Mouse (Mus musculus): ENCODE measurements around the gene St6galnac6. TPM values are rescaled to one million over a fixed set of nuclear protein-coding genes. Genes with fewer than 3 reads are reported as not detected.
A peak's percentile ranks its signal among the peaks of the same experiment; 100 is the strongest.

St6galnac6 gene
- polyA plus RNA-seq, 1 experiment, result 24.7 TPM

DNA sequence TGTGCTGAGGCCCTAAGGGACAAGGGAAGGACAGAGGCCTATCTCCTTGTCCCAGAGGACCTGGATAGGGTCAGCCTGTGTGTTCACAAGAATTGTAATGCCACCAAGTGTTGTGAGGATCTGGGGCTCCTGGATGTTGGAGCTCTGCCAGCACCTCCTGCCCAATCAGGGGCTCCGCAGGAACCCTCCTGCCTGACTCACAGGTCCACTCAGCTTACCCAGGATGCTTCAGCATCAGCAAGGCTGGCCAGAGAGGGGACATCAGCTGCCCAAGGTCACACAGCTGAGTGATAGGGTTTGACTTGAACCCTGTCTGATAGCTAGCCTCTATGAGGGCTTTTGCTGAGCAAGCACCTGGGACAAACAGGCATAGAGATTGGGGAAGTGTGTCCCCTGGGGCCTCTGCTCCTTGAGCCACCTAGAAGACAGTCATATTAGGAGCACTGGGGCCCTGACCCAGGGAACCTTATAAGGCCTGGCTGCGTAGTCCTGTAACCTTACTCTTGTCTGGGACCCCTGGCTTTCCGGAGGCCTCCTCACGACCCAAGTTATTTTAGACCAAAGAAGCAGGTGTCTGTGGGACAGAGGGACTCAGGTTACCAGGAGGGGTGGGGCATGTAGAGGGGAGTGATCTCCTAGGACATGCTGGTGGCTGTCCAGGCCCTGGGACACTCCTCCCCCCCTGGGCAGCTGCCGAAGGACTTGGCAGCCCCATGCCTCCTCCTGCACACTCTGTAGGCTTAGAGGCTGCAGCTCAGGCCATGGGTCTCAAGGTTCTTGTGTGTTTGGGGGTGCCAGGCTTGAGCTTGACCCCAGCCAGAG, 26.6 kb downstream of the St6galnac6 start:
- Histone ChIP-seq H3K27me3 (ENCODE audit: control insufficient read depth, insufficient read depth, low read length) (no peaks in the 10 kb centered on the region), H3K4me1 (ENCODE audit: control insufficient read depth, insufficient read depth, low read length) (peaks cover 24% of the 10 kb centered on the region), H3K27ac (ENCODE audit: control insufficient read depth, insufficient read depth, low read depth, low read length) (no peak overlapping the region; the same call in 1 of the 2 replicates), H3K4me3 (ENCODE audit: control insufficient read depth, low read depth, low read length) (peak overlapping the region; percentile 63), H3K36me3 (ENCODE audit: control insufficient read depth, insufficient read depth, low read length) (no peaks in the 10 kb centered on the region)
- TF ChIP-seq CTCF (IDR thresholded peaks at IDR 0.05; ENCODE audit: control insufficient read depth, insufficient read depth, insufficient replicate concordance, low read depth, low read length), result no peak
- TF ChIP-seq POLR2A (IDR thresholded peaks at IDR 0.05; ENCODE audit: control insufficient read depth, low read depth, low read length), result no peak

DNA sequence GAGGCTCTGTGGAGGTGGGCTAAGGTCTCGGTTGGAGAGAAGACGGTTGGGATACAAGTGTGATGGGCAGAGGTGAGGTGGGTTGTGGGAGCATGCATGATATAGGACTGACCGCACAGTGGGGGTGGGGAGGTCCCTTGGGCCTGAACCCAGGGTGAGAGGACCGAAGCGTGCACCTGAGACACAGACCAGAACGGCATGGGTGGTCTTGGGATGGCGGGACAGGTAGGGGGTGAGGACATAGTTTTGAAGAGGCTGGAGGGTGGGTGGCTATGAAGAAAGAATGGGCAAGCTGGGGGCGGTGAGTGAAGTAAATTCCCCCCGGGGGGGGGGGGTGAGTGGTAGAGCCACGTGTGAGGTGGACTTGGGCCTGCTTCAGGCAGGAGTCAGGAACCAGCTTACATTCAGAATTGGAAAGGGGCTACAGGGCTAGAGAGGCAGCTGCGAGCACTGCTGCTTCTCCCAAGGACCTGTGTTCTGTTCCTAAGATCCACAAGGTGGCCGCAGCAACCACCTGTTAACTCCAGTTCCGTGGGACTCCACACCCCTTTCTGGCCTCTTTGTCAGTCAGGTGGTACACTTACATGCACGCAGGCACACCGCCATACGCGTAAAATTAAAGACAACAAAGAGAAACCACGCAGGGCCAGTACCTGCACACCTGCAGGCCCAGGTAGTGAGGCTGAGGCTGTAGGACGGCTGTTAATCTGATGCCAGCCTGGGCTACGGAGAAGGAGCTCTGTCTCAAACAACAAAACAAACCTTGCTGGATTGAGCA, 27.9 kb downstream of the St6galnac6 start:
- Histone ChIP-seq H3K27me3 (ENCODE audit: control insufficient read depth, insufficient read depth, low read length) (no peaks in the 10 kb centered on the region), H3K36me3 (ENCODE audit: control insufficient read depth, insufficient read depth, low read length) (no peaks in the 10 kb centered on the region), H3K4me3 (ENCODE audit: control insufficient read depth, low read depth, low read length) (peak overlapping the region; percentile 83), H3K4me1 (ENCODE audit: control insufficient read depth, insufficient read depth, low read length) (peaks cover 22% of the 10 kb centered on the region), H3K27ac (ENCODE audit: control insufficient read depth, insufficient read depth, low read depth, low read length) (no peak overlapping the region)
- TF ChIP-seq POLR2A (IDR thresholded peaks at IDR 0.05; ENCODE audit: control insufficient read depth, low read depth, low read length), result no peak

DNA sequence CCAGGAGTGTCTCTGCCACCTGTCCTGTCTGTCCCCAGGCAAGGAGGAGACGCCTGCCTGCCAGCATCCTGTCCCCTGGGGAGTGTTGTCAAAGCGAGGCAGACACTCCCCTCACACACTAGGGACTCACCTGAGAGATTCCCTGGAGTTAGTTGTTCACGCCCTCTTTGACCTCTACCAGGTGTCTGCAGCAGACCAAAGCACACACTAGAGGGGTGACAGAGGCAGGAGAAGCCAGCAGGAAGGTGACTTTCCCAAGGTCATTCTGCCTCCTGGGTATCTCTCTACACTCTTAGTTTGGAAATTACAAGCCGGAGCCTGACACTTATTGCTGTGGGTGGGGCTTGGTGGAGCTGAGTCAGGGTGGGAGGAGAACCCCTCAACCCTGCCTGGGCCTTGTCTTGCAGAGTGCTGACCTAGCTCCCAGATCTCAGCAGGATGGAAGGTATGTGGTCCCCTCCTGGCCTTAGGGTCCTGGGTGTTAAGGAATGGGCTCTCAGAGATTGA, 28.6 kb downstream of the St6galnac6 start:
- Histone ChIP-seq H3K4me1 (ENCODE audit: control insufficient read depth, insufficient read depth, low read length) (peaks cover 22% of the 10 kb centered on the region), H3K27ac (ENCODE audit: control insufficient read depth, insufficient read depth, low read depth, low read length) (0 out of 2 replicates have a peak overlapping the region, but pooled peaks have one; percentile 1), H3K4me3 (ENCODE audit: control insufficient read depth, low read depth, low read length) (peak overlapping the region; percentile 83), H3K36me3 (ENCODE audit: control insufficient read depth, insufficient read depth, low read length) (no peaks in the 10 kb centered on the region), H3K27me3 (ENCODE audit: control insufficient read depth, insufficient read depth, low read length) (no peaks in the 10 kb centered on the region)
- no peak for TF ChIP-seq POLR2A (IDR thresholded peaks at IDR 0.05; ENCODE audit: control insufficient read depth, low read depth, low read length)
- no peak for TF ChIP-seq CTCF (IDR thresholded peaks at IDR 0.05; ENCODE audit: control insufficient read depth, insufficient read depth, insufficient replicate concordance, low read depth, low read length)

DNA sequence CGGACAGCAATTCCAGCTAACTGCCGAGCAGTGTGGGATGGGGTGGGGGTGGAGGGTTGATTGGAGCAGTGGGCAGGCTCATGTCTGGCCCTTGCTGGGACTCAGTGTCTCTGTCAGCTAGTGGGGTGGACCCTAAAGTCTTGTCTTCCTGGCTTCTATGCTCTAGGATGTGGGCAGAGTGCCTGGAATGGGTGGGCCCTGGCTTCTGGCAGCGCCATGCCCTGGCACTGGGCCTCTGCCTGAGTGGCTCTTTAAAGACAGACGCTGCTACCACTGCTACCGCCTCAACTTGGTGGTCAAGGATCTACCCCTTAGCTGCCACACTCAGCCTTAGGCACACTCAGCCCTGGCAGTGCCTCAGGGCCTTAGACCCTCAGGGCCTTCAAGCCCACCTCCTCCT, 29.2 kb downstream of the St6galnac6 start:
- Histone ChIP-seq H3K4me1 (ENCODE audit: control insufficient read depth, insufficient read depth, low read length) (peaks cover 22% of the 10 kb centered on the region), H3K4me3 (ENCODE audit: control insufficient read depth, low read depth, low read length) (peak overlapping the region; percentile 83), H3K36me3 (ENCODE audit: control insufficient read depth, insufficient read depth, low read length) (no peaks in the 10 kb centered on the region), H3K27ac (ENCODE audit: control insufficient read depth, insufficient read depth, low read depth, low read length) (no peak overlapping the region), H3K27me3 (ENCODE audit: control insufficient read depth, insufficient read depth, low read length) (no peaks in the 10 kb centered on the region)
- TF ChIP-seq CTCF (IDR thresholded peaks at IDR 0.05; ENCODE audit: control insufficient read depth, insufficient read depth, insufficient replicate concordance, low read depth, low read length), result no peak
- TF ChIP-seq POLR2A (IDR thresholded peaks at IDR 0.05; ENCODE audit: control insufficient read depth, low read depth, low read length), result no peak

DNA sequence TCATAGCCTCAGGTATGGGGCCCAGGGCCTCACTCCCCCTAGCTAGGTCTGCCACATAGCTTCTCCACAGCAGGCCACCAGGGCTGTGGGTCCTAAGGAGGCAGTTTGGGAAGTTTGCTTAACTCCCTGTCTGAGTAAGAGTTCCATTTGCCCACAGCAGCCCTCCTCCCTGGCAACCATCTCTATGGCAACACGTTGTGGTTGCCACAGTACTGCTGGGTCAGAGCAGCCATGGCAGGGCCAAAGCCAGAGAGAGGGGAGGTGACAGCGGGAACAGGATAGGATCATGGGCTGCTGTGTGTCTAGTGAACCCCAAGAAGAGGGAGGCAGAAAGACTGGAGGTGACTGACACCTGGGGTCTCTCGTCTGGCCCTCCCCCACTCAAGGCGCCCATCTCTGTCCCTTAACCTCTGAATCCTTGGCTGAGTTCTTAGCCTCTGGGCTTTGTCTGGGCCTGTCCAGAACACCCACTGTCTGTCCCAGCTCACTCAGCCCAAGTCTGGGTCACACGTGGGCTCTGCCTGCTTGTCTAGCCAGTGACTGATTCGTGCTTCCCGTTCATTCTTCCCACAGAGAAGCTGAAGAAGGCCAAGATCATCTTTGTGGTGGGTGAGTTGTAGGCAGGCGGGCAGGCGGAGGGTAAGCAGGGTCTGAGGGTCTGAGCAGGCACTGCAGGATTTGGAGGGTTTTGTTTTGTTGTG, 29.9 kb downstream of the St6galnac6 start:
- Histone ChIP-seq H3K4me1 (ENCODE audit: control insufficient read depth, insufficient read depth, low read length) (peaks cover 22% of the 10 kb centered on the region), H3K4me3 (ENCODE audit: control insufficient read depth, low read depth, low read length) (peak overlapping the region; percentile 83), H3K27ac (ENCODE audit: control insufficient read depth, insufficient read depth, low read depth, low read length) (no peak overlapping the region), H3K27me3 (ENCODE audit: control insufficient read depth, insufficient read depth, low read length) (no peaks in the 10 kb centered on the region), H3K36me3 (ENCODE audit: control insufficient read depth, insufficient read depth, low read length) (no peaks in the 10 kb centered on the region)
- TF ChIP-seq CTCF (IDR thresholded peaks at IDR 0.05; ENCODE audit: control insufficient read depth, insufficient read depth, insufficient replicate concordance, low read depth, low read length), result no peak
- peak; percentile 56; the same call in 1 of the 2 replicates for TF ChIP-seq POLR2A (IDR thresholded peaks at IDR 0.05; ENCODE audit: control insufficient read depth, low read depth, low read length)

DNA sequence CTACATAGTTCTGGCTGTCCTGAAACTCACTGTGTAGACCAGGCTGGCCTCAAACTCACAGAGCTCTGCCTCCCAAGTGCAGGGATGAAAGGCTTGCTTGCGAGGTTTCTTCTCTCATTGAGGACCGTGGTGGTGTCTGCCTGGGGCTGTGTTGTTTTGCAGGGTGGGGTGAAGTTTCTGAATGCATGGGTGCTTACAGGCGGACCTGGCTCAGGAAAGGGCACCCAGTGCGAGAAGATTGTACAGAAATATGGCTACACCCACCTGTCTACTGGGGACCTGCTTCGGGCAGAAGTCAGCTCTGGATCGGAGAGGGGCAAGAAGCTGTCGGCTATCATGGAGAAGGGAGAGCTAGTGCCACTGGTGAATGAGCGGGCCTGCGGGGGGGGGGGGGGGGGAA, 30.5 kb downstream of the St6galnac6 start:
- no peaks in the 10 kb centered on the region for H3K27me3 ChIP-seq (ENCODE audit: control insufficient read depth, insufficient read depth, low read length)
- peak overlapping the region; percentile 83 for H3K4me3 ChIP-seq (ENCODE audit: control insufficient read depth, low read depth, low read length)
- no peak for TF ChIP-seq CTCF (IDR thresholded peaks at IDR 0.05; ENCODE audit: control insufficient read depth, insufficient read depth, insufficient replicate concordance, low read depth, low read length)
- TF ChIP-seq POLR2A (IDR thresholded peaks at IDR 0.05; ENCODE audit: control insufficient read depth, low read depth, low read length), result no peak
- H3K4me1 ChIP-seq (ENCODE audit: control insufficient read depth, insufficient read depth, low read length), result peaks cover 22% of the 10 kb centered on the region
- H3K36me3 ChIP-seq (ENCODE audit: control insufficient read depth, insufficient read depth, low read length), result no peaks in the 10 kb centered on the region
- no peak overlapping the region for H3K27ac ChIP-seq (ENCODE audit: control insufficient read depth, insufficient read depth, low read depth, low read length)

DNA sequence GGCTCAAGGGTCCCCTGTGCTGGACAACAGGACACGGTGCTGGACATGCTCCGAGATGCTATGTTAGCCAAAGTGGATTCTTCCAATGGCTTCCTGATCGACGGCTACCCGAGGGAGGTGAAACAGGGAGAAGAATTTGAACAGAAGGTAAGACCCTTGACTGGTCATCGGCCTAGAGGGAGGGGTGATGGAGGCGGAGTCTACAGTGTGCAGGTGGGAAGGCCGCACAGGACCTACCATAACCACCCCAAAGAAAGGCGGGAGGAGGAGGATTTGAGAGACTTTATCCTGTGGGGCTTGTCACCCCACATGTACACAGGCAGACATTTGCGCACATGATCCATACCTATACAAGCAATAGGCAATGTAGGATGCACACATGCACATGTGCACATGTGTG, 31.5 kb downstream of the St6galnac6 start:
- TF ChIP-seq CTCF (IDR thresholded peaks at IDR 0.05; ENCODE audit: control insufficient read depth, insufficient read depth, insufficient replicate concordance, low read depth, low read length) (no peak), POLR2A (IDR thresholded peaks at IDR 0.05; ENCODE audit: control insufficient read depth, low read depth, low read length) (no peak)
- peak overlapping the region; percentile 39 for H3K4me3 ChIP-seq (ENCODE audit: control insufficient read depth, low read depth, low read length)
- H3K27ac ChIP-seq (ENCODE audit: control insufficient read depth, insufficient read depth, low read depth, low read length), result no peak overlapping the region
- peaks cover 18% of the 10 kb centered on the region for H3K4me1 ChIP-seq (ENCODE audit: control insufficient read depth, insufficient read depth, low read length)
- H3K27me3 ChIP-seq (ENCODE audit: control insufficient read depth, insufficient read depth, low read length), result no peaks in the 10 kb centered on the region
- H3K36me3 ChIP-seq (ENCODE audit: control insufficient read depth, insufficient read depth, low read length), result no peaks in the 10 kb centered on the region

Data from testis, adult 2 months (tissue).